Mouse (Mus musculus): ENCODE results near the gene Gm17655. TPM values are rescaled to one million over a fixed set of nuclear protein-coding genes. Genes with fewer than 3 reads are reported as not detected.
"Not testable (repeated sequence)": the region's sequence is repeated elsewhere in the genome, so short reads cannot be mapped to it uniquely, and the experiment has no call there.

Gene Gm17655
- polyA plus RNA-seq, 1 experiment: 2.1 TPM

DNA sequence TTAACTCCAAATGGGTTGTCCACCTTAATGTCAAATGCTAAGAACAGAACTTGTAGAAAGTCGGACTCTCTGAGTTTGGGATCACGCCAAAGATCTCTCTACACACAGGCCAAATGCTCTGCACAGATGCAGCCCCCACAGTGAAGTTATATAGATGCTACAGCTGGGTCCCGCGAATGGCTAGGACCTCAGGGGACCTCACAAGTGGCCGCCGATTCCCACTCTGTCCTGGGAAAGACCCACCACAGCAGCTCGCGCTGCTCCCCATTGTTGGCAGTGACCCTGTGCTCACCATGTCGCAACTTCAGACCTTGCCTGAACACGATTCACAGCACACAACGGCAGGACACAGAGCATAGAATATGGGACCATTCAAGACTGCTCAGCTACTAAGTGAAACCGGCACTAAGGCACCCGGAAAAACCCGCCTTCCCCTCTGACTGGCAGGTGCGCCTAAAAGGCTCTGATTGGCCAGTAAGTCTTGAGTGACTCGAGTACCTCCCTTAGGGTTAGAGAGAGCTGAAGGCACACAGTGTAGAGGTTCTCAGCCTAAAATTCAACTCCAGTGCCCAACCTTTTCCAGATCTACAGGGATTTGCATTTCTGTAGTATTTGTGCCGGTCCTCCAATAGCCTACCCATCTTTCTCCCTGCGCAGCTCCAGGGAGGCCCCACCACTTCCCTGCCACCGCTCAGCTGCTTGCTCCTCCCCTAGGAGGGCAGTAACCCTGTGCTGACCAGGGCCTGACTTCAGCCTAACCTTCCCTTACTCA, 14.5 kb downstream of the Gm17655 start:
- TF ChIP-seq POLR2A (IDR thresholded peaks at IDR 0.05; ENCODE audit: borderline replicate concordance, extremely low read depth, insufficient read depth, insufficient read length, poor library complexity, severe bottlenecking) (no peak), CTCF (IDR thresholded peaks at IDR 0.05; ENCODE audit: borderline replicate concordance, extremely low read depth, insufficient read depth, insufficient read length) (no peak)
- peak; percentile 91 for DNase-seq (ENCODE audit: low read depth)

DNA sequence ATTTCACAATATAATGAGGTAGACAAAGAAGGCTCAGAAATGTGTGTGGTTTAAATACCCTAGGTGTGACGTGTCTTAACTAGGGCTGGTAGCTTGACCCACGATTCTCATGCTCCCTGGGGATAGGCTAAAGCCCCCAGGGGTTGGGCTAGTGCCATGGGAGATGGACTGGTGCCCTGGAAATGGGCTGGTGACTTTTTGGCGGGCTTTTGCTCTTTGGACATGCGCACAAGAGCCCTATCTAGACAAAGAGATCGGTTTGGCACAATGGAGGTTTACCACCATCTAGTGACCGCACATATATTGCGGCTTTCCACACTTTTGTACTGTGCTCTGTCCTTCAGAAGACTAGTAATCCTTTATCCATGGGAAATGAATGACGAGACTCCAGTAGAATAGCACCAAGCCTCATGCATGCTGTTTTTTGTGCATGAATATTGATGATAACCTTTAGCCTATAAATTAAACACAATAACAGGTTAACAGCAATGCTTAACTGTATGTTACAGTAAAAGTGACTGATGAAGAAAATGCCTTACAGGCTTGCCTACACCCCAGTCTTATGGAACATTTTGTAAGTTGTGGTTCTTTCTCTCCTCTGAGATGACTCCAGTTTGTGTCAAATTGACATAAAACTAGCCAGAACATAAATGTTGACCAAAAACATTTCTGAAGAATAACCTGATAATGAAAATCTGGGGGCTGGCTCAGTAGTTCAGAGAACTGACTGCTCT, 48.5 kb downstream of the Gm17655 start:
- peak; percentile 85 for DNase-seq (ENCODE audit: low read depth)
- TF ChIP-seq CTCF (IDR thresholded peaks at IDR 0.05; ENCODE audit: borderline replicate concordance, extremely low read depth, insufficient read depth, insufficient read length): peak; percentile 47; the same call in 1 of the 2 replicates

DNA sequence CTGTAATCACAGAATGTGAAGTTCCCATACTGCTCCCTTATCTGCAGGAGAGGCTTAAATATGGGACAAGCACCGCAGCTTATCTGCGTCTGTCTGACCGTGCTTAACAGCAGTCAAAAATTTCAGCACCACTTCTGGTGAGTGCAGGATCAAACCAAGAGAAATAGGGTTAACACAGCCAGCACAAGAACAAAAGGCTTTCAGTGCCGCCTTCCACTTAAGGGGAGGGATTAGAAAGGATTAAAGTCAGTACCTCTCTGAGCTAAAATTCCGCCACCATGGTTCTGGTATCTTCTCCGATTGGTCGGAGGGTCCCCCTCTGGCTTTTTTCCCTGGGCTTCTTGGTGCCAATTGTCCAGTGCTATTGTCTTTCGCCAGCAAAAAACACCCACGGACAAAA, 49.0 kb downstream of the Gm17655 start:
- peak; percentile 68 for DNase-seq (ENCODE audit: low read depth)
- no peak for TF ChIP-seq CTCF (IDR thresholded peaks at IDR 0.05; ENCODE audit: borderline replicate concordance, extremely low read depth, insufficient read depth, insufficient read length)
- no peak for TF ChIP-seq POLR2A (IDR thresholded peaks at IDR 0.05; ENCODE audit: borderline replicate concordance, extremely low read depth, insufficient read depth, insufficient read length, poor library complexity, severe bottlenecking)

GRCm38 (mm10) chr5:110015775-110016174, 56.5 kb downstream of the Gm17655 start:
- not testable (repeated sequence) for DNase-seq (ENCODE audit: low read depth)

Other genes with a start within 250 kb of the Gm17655 start
- 0.05 and 0.09 TPM in 2 replicates for gene Gm15446, start 149.1 kb downstream of the Gm17655 start, polyA plus RNA-seq (2012; rRNA removed)
- gene Zfp932, start 76.0 kb downstream of the Gm17655 start, polyA plus RNA-seq (2012; rRNA removed): 24.2 and 27.1 TPM in 2 replicates
- 0.42 and 0.63 TPM in 2 replicates for gene Gm35315, start 21.9 kb upstream of the Gm17655 start, polyA plus RNA-seq (2012; rRNA removed)
- gene Plcxd1, start 27.5 kb upstream of the Gm17655 start, polyA plus RNA-seq (2012; rRNA removed): 2.6 and 3.2 TPM in 2 replicates
- 183 and 293 TPM in 2 replicates for gene Gtpbp6, start 35.7 kb upstream of the Gm17655 start, polyA plus RNA-seq (2012; rRNA removed)
- gene Zfp605, start 37.6 kb upstream of the Gm17655 start, polyA plus RNA-seq (2012; rRNA removed): 5.8 and 9.7 TPM in 2 replicates
- gene Chfr, start 63.3 kb upstream of the Gm17655 start, polyA plus RNA-seq (2012; rRNA removed): 119 and 128 TPM in 2 replicates
- gene Golga3, start 104.2 kb upstream of the Gm17655 start, polyA plus RNA-seq (2012; rRNA removed): 13.8 and 21.7 TPM in 2 replicates
- gene Ankle2, start 158.5 kb upstream of the Gm17655 start, polyA plus RNA-seq (2012; rRNA removed): 18.7 and 19.8 TPM in 2 replicates
- gene Pgam5, start 197.4 kb upstream of the Gm17655 start, polyA plus RNA-seq (2012; rRNA removed): 55.4 and 55.9 TPM in 2 replicates
- 4.3 and 4.5 TPM in 2 replicates for gene Pxmp2, start 213.7 kb upstream of the Gm17655 start, polyA plus RNA-seq (2012; rRNA removed)
- gene Pole, start 213.8 kb upstream of the Gm17655 start, polyA plus RNA-seq (2012; rRNA removed): 15.8 and 20.2 TPM in 2 replicates

All from brain, embryonic 14.5 days (tissue).